Mouse (Mus musculus): Measurements from ENCODE around the gene Phlpp1. TPM values are rescaled to one million over a fixed set of nuclear protein-coding genes. Genes with fewer than 3 reads are reported as not detected.

Gene Phlpp1
- polyA plus RNA-seq, 1 experiment from 2014 or later: 5.5 TPM

DNA sequence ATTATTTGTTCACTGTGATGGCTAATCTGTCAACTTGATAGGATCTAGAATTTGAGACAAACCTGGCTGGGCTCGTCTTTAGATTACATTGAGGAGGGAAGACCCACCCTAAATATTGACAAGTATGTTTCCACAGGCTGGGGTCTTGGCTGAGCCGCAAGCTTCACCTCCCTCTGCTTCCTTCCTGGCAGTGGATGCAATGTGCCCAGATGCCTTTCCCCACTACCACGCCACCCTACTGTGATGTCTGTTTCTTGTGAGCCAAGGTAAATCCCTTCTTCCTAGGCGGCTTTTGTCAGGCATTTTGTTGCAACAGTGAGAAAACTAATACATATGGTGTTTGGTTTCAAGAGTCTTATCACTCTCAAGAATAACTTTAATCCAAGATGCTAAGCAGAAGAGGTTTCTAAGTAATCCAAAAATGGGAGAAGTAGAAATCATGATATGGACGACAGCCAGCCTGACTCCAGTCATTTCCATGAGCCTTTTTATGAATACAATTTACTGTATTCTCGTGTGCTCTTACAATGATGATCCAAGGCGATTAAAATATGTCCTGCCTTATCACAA lies 68.6 kb downstream of the Phlpp1 start:
- Histone ChIP-seq H3K4me1 (peaks cover 25% of the 10 kb centered on the region), H3K27ac (no peak overlapping the region), H3K9me3 (peaks cover 6% of the 10 kb centered on the region; the same call in 1 of the 2 replicates), H3K4me3 (no peak overlapping the region), H3K36me3 (replicated peaks) (peaks cover 8% of the 10 kb centered on the region; the same call in 1 of the 2 replicates), H3K27me3 (ENCODE audit: poor library complexity, severe bottlenecking) (no peaks in the 10 kb centered on the region)
- 80% methylated on average over 7 of the region's 7 CpGs for WGBS
- DNase-seq (ENCODE audit: extremely low spot score, low spot score): no peak

DNA sequence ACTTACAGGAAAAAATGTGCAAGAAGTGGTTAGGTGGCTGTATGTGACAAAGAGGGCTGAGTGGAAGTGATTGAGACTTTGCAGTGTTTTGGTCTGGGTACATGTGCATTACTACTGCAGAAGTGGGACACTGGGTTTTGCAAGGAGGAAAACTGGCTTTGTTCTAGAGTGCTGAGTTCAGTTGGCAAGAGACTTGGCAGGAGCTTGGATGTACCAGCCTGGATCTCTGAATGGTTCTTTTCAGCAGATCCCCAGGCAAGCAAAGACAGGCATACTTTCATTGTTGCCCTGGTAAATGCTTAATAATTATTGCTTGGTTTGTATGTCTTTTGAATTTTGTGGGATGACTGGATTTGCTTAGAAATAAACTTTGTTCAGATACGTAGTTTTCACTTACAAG lies 69.5 kb downstream of the Phlpp1 start:
- Histone ChIP-seq H3K27me3 (ENCODE audit: poor library complexity, severe bottlenecking) (no peaks in the 10 kb centered on the region), H3K9me3 (peaks cover 12% of the 10 kb centered on the region; the same call in 1 of the 2 replicates), H3K4me1 (peaks cover 25% of the 10 kb centered on the region), H3K36me3 (replicated peaks) (peaks cover 8% of the 10 kb centered on the region; the same call in 1 of the 2 replicates), H3K4me3 (no peak overlapping the region), H3K27ac (no peak overlapping the region)
- no peak for DNase-seq (ENCODE audit: extremely low spot score, low spot score)
- WGBS: 84% methylated on average over 1 of the region's 1 CpGs

DNA sequence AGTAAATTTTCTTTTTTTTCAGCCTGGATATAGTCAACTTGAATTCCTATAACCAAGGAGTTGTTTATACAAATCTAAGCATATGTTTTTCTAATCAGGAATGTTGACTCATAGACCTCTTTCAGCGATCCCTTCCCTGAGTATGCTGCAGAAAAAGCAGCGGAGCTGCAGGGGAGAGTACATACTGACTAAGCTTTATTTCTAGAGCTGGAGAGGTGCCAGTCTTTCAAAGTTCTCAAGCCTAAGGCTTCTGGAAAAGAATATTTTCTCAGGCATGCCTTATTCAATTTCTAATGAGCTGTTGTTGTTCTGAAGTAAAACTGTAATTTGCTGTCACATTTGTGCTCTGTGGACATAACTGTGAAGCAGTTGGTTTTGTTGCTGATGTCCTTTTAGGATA lies 70.6 kb downstream of the Phlpp1 start:
- H3K9me3 ChIP-seq: peaks cover 13% of the 10 kb centered on the region; the same call in 1 of the 2 replicates
- WGBS: 86% methylated on average over 2 of the region's 2 CpGs
- DNase-seq (ENCODE audit: extremely low spot score, low spot score): no peak
- no peak overlapping the region for H3K4me3 ChIP-seq
- peaks cover 20% of the 10 kb centered on the region for H3K4me1 ChIP-seq
- no peak overlapping the region for H3K27ac ChIP-seq
- H3K27me3 ChIP-seq (ENCODE audit: poor library complexity, severe bottlenecking): no peaks in the 10 kb centered on the region
- peaks cover 14% of the 10 kb centered on the region for H3K36me3 ChIP-seq (replicated peaks)

DNA sequence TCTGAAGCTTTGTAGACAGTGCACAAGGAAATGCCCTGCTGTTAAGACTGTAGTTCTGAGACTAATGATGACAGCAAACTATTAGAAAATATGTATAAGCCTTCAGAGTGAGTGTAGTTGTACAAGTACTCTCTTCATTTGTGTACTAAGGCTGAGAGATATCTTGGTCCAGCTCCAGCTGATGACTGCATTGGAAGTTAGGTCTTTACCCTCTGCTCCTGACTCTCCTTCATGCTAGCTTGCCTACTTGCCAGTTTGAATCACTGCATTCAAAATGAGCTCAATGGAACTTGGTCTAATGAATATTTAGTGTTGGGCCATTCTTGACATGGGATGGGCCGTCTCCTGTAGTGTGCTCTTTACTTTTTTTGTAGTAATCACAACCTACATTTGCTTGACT lies 71.8 kb downstream of the Phlpp1 start:
- no peak overlapping the region for H3K27ac ChIP-seq
- peaks cover 18% of the 10 kb centered on the region for H3K4me1 ChIP-seq
- H3K27me3 ChIP-seq (ENCODE audit: poor library complexity, severe bottlenecking): no peaks in the 10 kb centered on the region
- H3K9me3 ChIP-seq: peaks cover 17% of the 10 kb centered on the region; the same call in 1 of the 2 replicates
- peaks cover 22% of the 10 kb centered on the region for H3K36me3 ChIP-seq (replicated peaks)
- 91% methylated on average over 1 of the region's 1 CpGs for WGBS
- H3K4me3 ChIP-seq: no peak overlapping the region
- DNase-seq (ENCODE audit: extremely low spot score, low spot score): no peak

DNA sequence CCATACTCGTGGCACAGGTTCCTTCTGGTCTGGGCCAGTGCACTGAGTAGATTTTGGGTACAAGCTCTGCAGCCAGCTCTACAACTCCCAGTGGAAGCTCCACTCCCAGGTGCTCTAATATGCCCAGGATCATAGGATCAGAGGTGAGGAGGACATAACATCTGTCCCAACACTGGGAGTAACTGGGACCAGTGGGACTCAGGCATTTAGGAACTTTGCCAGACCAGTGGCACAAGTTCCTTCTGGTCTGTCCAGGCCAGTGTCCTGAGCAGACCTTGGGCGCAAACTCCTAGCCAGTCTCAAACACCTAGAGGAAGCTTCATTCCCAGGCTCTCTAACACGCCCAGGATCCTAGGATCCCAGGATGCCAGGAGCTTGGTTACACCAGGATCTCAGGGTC lies 72.7 kb downstream of the Phlpp1 start:
- Histone ChIP-seq H3K27me3 (ENCODE audit: poor library complexity, severe bottlenecking) (no peaks in the 10 kb centered on the region), H3K4me1 (peaks cover 18% of the 10 kb centered on the region), H3K27ac (no peak overlapping the region), H3K4me3 (no peak overlapping the region), H3K9me3 (peaks cover 21% of the 10 kb centered on the region; the same call in 1 of the 2 replicates), H3K36me3 (replicated peaks) (peaks cover 22% of the 10 kb centered on the region)
- WGBS: 92% methylated on average over 3 of the region's 3 CpGs
- no peak for DNase-seq (ENCODE audit: extremely low spot score, low spot score)

DNA sequence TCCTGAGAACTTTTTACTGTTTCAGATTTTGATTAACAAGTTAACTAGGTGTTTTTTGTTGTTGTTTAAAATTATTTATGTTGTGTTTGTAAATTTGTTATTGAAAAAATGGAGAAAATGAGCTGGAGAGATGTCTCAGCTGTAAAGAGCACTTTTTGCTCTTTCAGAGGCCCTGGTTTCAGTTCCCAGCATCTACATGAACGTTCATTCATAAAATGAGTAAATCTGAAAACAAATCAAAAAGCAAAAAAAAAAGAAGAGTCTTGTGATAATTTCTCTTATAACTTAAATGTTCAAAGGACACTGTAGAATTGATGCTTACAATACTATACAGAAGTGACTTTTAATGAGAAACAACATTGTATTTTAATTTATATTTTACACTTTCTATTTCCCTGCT lies 82.5 kb downstream of the Phlpp1 start:
- 93% methylated on average over 1 of the region's 1 CpGs for WGBS
- H3K36me3 ChIP-seq (replicated peaks): no peaks in the 10 kb centered on the region

DNA sequence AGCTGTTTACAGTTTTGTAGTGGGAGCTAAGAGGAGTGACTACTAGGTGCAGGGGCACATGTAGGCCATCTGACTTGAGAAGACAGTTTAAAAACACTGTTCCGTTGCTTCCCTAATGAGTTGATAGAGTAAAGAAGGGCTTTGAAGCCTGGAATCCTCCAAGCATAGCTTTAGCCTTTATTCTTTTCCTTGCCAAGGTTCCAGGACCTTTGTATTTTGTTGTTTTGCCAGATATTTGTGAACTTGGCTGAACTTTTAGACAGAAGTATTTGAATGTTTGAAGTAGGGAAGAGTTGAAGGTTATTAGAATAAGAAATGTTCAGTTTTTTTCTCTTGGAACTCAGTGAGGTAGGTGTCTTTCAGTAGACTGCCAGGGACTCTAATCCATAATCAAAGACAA lies 85.6 kb downstream of the Phlpp1 start:
- WGBS: 84% methylated on average over 1 of the region's 1 CpGs
- DNase-seq (ENCODE audit: extremely low spot score, low spot score): no peak
- Histone ChIP-seq H3K27ac (no peak overlapping the region), H3K4me1 (no peaks in the 10 kb centered on the region), H3K4me3 (no peak overlapping the region), H3K9me3 (no peaks in the 10 kb centered on the region; the same call in 1 of the 2 replicates), H3K27me3 (ENCODE audit: poor library complexity, severe bottlenecking) (no peaks in the 10 kb centered on the region), H3K36me3 (replicated peaks) (no peaks in the 10 kb centered on the region)

More for the DNA sequence above, 82.5 kb downstream of the Phlpp1 start:
- Histone ChIP-seq H3K27ac (no peak overlapping the region), H3K4me1 (no peaks in the 10 kb centered on the region), H3K4me3 (no peak overlapping the region), H3K27me3 (ENCODE audit: poor library complexity, severe bottlenecking) (no peaks in the 10 kb centered on the region), H3K9me3 (peaks cover 8% of the 10 kb centered on the region)
- DNase-seq (ENCODE audit: extremely low spot score, low spot score): no peak

DNA sequence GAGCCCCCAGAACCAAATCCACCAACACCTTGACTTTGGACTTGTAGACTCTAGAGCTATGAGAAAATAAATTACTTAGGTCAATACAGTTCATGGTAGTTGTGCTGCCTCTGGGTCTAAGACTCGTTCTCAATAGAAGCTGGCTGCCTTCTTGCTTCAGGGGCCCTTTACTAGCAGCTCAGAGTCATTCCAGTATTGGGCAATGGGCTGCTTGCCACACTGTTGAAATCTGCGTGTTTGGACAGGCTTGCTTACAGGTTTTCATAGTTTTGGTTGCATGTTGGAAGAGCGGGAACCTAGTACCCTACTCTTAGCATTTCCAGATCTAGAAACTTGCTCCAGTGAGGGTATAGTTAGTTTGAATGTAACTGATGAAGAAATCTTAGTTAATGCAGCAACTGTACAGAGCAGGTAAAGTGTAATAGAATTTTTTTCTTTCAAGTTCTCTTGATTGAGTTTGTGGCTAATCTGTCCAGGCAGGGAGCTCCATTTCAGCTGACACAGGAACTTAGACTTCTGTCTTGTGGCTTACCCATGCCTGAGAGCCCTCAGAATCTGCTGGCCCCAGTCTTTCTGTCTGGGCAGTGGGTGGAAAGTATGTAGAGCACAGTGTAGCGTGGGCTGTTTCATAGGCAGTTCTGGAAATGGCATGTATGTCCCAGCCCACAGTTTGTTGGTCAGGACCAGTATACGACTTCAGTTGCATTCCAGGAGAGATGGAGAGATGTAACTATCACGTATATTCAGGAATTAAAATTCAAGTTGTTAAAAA lies 96.7 kb downstream of the Phlpp1 start:
- no peaks in the 10 kb centered on the region for H3K36me3 ChIP-seq (replicated peaks)
- 94% methylated on average over 6 of the region's 6 CpGs for WGBS
- no peaks in the 10 kb centered on the region for H3K27me3 ChIP-seq (ENCODE audit: poor library complexity, severe bottlenecking)
- no peak overlapping the region for H3K4me3 ChIP-seq
- H3K27ac ChIP-seq: no peak overlapping the region
- DNase-seq (ENCODE audit: extremely low spot score, low spot score): no peak
- peaks cover 17% of the 10 kb centered on the region for H3K4me1 ChIP-seq
- no peaks in the 10 kb centered on the region for H3K9me3 ChIP-seq

DNA sequence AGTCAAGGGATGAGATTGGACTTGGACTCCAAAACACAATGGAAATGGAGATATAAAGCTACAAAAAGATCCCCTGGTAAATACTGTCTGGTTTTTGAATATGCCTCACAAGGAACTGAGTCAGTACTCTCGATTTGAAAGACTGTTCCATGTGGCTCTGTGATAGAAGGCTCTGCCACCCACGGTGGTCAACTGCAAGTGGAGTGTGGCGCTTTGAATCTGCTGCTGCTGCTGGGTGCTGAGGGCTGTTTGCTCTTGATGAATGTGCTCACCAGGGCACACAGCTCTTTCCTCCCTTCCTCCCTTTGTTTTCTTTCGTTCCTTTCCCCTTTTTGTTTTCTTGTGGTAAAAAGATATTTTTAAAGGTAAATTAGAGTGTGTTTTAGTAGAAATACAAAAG lies 97.8 kb downstream of the Phlpp1 start:
- no peak for DNase-seq (ENCODE audit: extremely low spot score, low spot score)
- 64% methylated on average over 4 of the region's 4 CpGs for WGBS
- Histone ChIP-seq H3K27me3 (ENCODE audit: poor library complexity, severe bottlenecking) (no peaks in the 10 kb centered on the region), H3K4me1 (peaks cover 28% of the 10 kb centered on the region), H3K9me3 (no peaks in the 10 kb centered on the region), H3K36me3 (replicated peaks) (no peaks in the 10 kb centered on the region), H3K27ac (no peak overlapping the region), H3K4me3 (no peak overlapping the region)

DNA sequence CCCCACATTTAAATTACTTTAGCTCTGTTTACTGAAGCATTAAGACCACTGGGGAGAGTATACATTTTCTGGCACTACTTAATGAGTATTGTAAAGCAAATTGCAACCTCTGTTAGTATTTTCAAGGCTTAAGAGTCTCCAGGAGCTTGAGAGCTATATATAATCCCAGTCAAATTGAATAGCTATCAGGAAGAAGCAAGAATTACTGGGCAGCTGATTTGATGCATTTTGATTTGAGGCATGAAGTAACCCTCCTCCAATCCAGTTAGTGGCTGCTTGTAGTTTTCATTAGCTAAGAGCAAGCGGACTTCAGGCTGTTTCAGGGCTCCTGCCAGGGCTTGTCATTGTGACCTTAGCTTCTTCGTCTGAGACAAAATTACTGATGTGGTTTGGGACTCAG lies 101.4 kb downstream of the Phlpp1 start:
- no peaks in the 10 kb centered on the region for H3K27me3 ChIP-seq (ENCODE audit: poor library complexity, severe bottlenecking)
- 38% methylated on average over 2 of the region's 2 CpGs for WGBS
- no peaks in the 10 kb centered on the region for H3K9me3 ChIP-seq
- no peak overlapping the region for H3K27ac ChIP-seq
- no peak overlapping the region for H3K4me3 ChIP-seq
- DNase-seq (ENCODE audit: extremely low spot score, low spot score): no peak
- H3K4me1 ChIP-seq: peaks cover 43% of the 10 kb centered on the region
- H3K36me3 ChIP-seq (replicated peaks): no peaks in the 10 kb centered on the region

DNA sequence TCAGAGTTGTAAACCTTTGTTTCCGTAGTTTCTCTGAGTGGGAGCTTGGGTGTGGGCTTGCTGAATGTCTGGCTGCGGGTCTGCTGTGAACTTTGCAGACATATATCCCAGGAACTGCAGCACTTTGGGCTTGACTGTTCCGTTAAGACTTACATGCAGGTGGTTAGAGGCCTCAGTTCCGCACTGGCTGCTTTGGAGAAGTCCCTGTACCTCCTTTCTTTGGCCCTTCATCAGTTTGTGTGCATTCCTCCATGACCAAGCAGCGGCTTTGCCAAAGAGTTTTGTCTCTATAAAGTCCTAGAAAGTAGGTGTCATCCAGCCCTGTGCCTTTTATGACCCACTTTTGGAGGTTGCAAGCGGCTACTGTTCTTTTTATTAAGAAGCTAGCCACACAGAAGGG lies 102.2 kb downstream of the Phlpp1 start:
- peaks cover 51% of the 10 kb centered on the region for H3K4me1 ChIP-seq
- WGBS: 92% methylated on average over 6 of the region's 6 CpGs
- H3K27ac ChIP-seq: no peak overlapping the region
- H3K27me3 ChIP-seq (ENCODE audit: poor library complexity, severe bottlenecking): no peaks in the 10 kb centered on the region
- no peak overlapping the region for H3K4me3 ChIP-seq
- no peaks in the 10 kb centered on the region for H3K36me3 ChIP-seq (replicated peaks)
- no peaks in the 10 kb centered on the region for H3K9me3 ChIP-seq
- DNase-seq (ENCODE audit: extremely low spot score, low spot score): no peak

DNA sequence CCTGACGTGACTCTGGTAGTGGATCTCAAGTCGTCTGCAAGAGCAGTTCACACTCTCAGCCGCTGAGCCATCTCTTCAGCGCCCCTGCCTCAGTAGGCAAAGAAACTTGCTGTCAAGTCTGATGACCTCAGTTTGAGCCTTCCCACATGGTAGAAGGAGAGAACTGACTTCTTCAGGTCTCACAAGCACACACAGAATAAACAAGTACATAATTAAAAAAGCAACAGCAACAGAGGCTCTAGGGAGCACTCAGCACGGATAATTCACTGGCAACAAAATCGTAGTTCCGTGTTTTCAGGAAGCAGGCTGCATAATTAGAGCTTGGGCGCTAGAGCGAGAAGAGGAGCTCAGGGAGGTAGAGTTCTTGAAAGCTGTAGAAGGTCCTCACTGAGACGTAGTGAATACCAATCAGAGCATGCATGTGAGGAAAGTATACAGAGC lies 103.0 kb downstream of the Phlpp1 start:
- no peaks in the 10 kb centered on the region for H3K9me3 ChIP-seq
- no peaks in the 10 kb centered on the region for H3K27me3 ChIP-seq (ENCODE audit: poor library complexity, severe bottlenecking)
- H3K27ac ChIP-seq: no peak overlapping the region
- 72% methylated on average over 10 of the region's 10 CpGs for WGBS
- no peaks in the 10 kb centered on the region for H3K36me3 ChIP-seq (replicated peaks)
- H3K4me1 ChIP-seq: peaks cover 55% of the 10 kb centered on the region
- DNase-seq (ENCODE audit: extremely low spot score, low spot score): no peak
- H3K4me3 ChIP-seq: no peak overlapping the region

DNA sequence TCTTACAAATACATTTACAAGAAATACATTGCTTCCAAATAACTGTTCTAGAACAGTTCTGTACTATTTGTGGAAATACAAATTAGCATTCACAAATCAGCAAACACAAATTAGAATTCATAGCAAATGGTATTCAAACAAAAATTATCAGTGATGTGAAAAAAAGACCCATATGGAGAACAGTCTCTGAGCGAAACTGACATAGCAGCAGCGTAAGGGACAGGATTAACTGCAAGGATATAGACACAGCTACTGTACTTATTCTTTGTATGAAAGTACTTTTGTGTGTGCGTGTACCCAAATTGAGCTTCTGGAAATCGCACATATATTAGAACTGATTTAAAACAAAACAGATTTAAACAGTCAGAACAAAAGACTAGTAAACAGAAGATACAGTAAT lies 103.6 kb downstream of the Phlpp1 start:
- no peaks in the 10 kb centered on the region for H3K27me3 ChIP-seq (ENCODE audit: poor library complexity, severe bottlenecking)
- no peak overlapping the region for H3K4me3 ChIP-seq
- no peak overlapping the region for H3K27ac ChIP-seq
- 95% methylated on average over 4 of the region's 4 CpGs for WGBS
- H3K9me3 ChIP-seq: no peaks in the 10 kb centered on the region
- H3K36me3 ChIP-seq (replicated peaks): no peaks in the 10 kb centered on the region
- H3K4me1 ChIP-seq: peaks cover 59% of the 10 kb centered on the region
- no peak for DNase-seq (ENCODE audit: extremely low spot score, low spot score)

Measured in forebrain, embryonic 10.5 days (tissue).